Mouse (Mus musculus): ENCODE data around the gene Nek10. TPM values are rescaled to one million over a fixed set of nuclear protein-coding genes. Genes with fewer than 3 reads are reported as not detected.
"Not testable (repeated sequence)": the region's sequence is repeated elsewhere in the genome, so short reads cannot be mapped to it uniquely, and the experiment has no call there.

Nek10 gene
- polyA plus RNA-seq, 1 experiment: 0.08 TPM

DNA sequence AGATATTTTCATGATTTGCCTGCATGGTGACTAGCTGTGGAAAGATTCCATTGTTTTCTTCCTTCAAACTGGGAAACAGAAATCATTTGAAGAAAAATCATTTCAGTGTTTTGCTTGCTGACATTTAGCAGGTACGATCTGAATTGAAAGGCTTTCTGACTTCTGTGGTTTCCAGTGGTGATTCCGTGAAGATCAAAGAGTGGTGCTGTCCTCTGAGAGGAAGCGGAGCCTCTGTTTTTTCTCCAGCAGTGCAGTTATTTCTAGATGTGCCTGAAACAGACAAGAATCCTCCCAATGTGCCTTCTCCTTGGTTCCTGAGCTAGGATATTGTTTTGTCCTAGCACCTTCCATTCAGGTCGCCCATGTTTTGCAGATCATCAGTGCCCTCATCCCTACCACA, 208.2 kb downstream of the Nek10 start:
- no peak for TF ChIP-seq CTCF (IDR thresholded peaks at IDR 0.05; ENCODE audit: borderline replicate concordance, insufficient read depth, low read depth, low read length)
- TF ChIP-seq POLR2A (IDR thresholded peaks at IDR 0.05; ENCODE audit: borderline replicate concordance, insufficient read depth, low read length): no peak
- H3K4me3 ChIP-seq (replicated peaks; ENCODE audit: insufficient read depth, low read depth, low read length): no peak overlapping the region
- no peaks in the 10 kb centered on the region for H3K4me1 ChIP-seq (ENCODE audit: control insufficient read depth, insufficient read depth, low read length)
- no peak overlapping the region for H3K27ac ChIP-seq (ENCODE audit: insufficient read depth, low read length)
- DNase-seq: no peak
- WGBS: 84% methylated on average over 4 of the region's 4 CpGs
- H3K27me3 ChIP-seq (ENCODE audit: control insufficient read depth, insufficient read depth, low read length): no peaks in the 10 kb centered on the region

GRCm38 (mm10) chr14:15014799-15015198, 211.6 kb downstream of the Nek10 start:
- DNase-seq: no peak
- TF ChIP-seq CTCF (IDR thresholded peaks at IDR 0.05; ENCODE audit: borderline replicate concordance, insufficient read depth, low read depth, low read length): no peak
- TF ChIP-seq POLR2A (IDR thresholded peaks at IDR 0.05; ENCODE audit: borderline replicate concordance, insufficient read depth, low read length): no peak
- no peak overlapping the region for H3K4me3 ChIP-seq (replicated peaks; ENCODE audit: insufficient read depth, low read depth, low read length)
- WGBS: 81% methylated on average over 2 of the region's 2 CpGs
- no peak overlapping the region for H3K27ac ChIP-seq (ENCODE audit: insufficient read depth, low read length)
- no peaks in the 10 kb centered on the region for H3K27me3 ChIP-seq (ENCODE audit: control insufficient read depth, insufficient read depth, low read length)
- H3K4me1 ChIP-seq (ENCODE audit: control insufficient read depth, insufficient read depth, low read length): no peaks in the 10 kb centered on the region

- 38% methylated on average over 4 of the region's 4 CpGs for WGBS
- peak in 1 of 2 experiments; percentile 64 for DNase-seq
- H3K27ac ChIP-seq (ENCODE audit: insufficient read depth, low read length): not testable (repeated sequence)
These were observed 227.4 kb downstream of the Nek10 start for GRCm38 (mm10) chr14:15030626-15031025.

DNA sequence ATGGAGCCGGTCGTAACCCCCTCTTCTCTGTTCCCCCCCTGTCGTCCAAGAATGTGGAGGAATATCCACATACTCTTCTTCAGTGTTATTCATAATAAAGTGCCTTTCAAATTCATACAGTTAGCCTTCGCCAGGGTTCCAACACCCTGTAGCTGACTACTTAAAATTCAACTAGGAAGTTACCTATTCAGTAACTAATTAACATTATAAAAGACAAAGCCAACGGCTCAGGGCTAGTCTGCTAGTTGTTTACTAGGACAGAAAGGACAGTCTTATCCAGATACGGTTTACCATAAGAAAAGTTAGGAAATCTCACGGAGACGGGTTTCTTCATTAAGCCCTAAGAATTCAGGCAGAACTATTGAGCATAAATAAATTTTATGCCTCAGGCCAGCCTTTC, 231.4 kb downstream of the Nek10 start:
- WGBS: 82% methylated on average over 8 of the region's 8 CpGs

More at GRCm38 (mm10) chr14:15030626-15031025, 227.4 kb downstream of the Nek10 start:
- H3K27me3 ChIP-seq (ENCODE audit: control insufficient read depth, insufficient read depth, low read length); H3K4me1 ChIP-seq (ENCODE audit: control insufficient read depth, insufficient read depth, low read length); H3K4me3 ChIP-seq (replicated peaks; ENCODE audit: insufficient read depth, low read depth, low read length): not testable (repeated sequence)

DNA sequence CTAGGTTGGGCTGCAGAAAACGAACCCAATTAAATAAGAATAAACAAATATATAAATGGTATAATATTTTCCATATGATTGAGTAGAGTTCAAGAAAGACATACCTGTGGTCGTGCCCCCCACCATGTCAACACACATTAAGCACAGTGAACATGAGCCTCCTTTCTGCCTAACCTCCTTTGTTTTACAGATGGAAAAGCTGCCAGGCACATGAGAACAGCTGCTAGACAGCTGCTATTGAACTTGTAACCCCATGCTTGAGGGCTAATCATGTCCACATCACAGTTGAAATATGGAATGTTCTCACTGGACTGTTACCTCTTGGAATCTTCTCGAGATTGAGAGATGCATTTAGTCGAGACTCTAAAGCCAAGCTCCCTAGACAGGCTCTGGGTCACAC, 245.0 kb downstream of the Nek10 start:
- no peak for DNase-seq
- Histone ChIP-seq H3K27ac (ENCODE audit: insufficient read depth, low read length) (no peak overlapping the region), H3K4me1 (ENCODE audit: control insufficient read depth, insufficient read depth, low read length) (no peaks in the 10 kb centered on the region), H3K4me3 (replicated peaks; ENCODE audit: insufficient read depth, low read depth, low read length) (no peak overlapping the region), H3K27me3 (ENCODE audit: control insufficient read depth, insufficient read depth, low read length) (no peaks in the 10 kb centered on the region)
- 70% methylated on average over 4 of the region's 4 CpGs for WGBS
- TF ChIP-seq CTCF (IDR thresholded peaks at IDR 0.05; ENCODE audit: borderline replicate concordance, insufficient read depth, low read depth, low read length) (no peak), POLR2A (IDR thresholded peaks at IDR 0.05; ENCODE audit: borderline replicate concordance, insufficient read depth, low read length) (no peak)

More for the DNA sequence above, 231.4 kb downstream of the Nek10 start:
- H3K27me3 ChIP-seq (ENCODE audit: control insufficient read depth, insufficient read depth, low read length); H3K4me3 ChIP-seq (replicated peaks; ENCODE audit: insufficient read depth, low read depth, low read length); DNase-seq; H3K27ac ChIP-seq (ENCODE audit: insufficient read depth, low read length); H3K4me1 ChIP-seq (ENCODE audit: control insufficient read depth, insufficient read depth, low read length): not testable (repeated sequence)

- Histone ChIP-seq H3K27me3 (ENCODE audit: control insufficient read depth, insufficient read depth, low read length) (no peaks in the 10 kb centered on the region), H3K4me1 (ENCODE audit: control insufficient read depth, insufficient read depth, low read length) (no peaks in the 10 kb centered on the region), H3K27ac (ENCODE audit: insufficient read depth, low read length) (no peak overlapping the region), H3K4me3 (replicated peaks; ENCODE audit: insufficient read depth, low read depth, low read length) (no peak overlapping the region)
- WGBS: 82% methylated on average over 2 of the region's 2 CpGs
- TF ChIP-seq CTCF (IDR thresholded peaks at IDR 0.05; ENCODE audit: borderline replicate concordance, insufficient read depth, low read depth, low read length) (no peak), POLR2A (IDR thresholded peaks at IDR 0.05; ENCODE audit: borderline replicate concordance, insufficient read depth, low read length) (no peak)
- DNase-seq: no peak
These were observed 258.3 kb downstream of the Nek10 start for GRCm38 (mm10) chr14:15061496-15061895.

Other genes with a start within 250 kb of the Nek10 start
- gene Slc4a7, start 101.1 kb upstream of the Nek10 start, polyA plus RNA-seq (2012; rRNA removed): 9.8 and 11.8 TPM in 2 replicates

Measured in cerebellum, adult 2 months (tissue).